Mouse (Mus musculus) forebrain, embryonic 10.5 days (tissue): ENCODE measurements around the gene Csnk1e. TPM values are rescaled to one million over a fixed set of nuclear protein-coding genes. Genes with fewer than 3 reads are reported as not detected.
A peak's percentile ranks its signal among the peaks of the same experiment; 100 is the strongest.

Experiments
- DNase-seq: peaks from one replicate; pipeline ENCODE4 v3.0.0-alpha.2; 2017; ENCODE audit warnings: low spot score; ENCODE audit errors: extremely low spot score
- H3K27ac ChIP-seq: fragments of 300-500 bp; sonication (generic); 2 replicates; pipeline ENCODE4 v1.5.1; 2016; ENCODE audit warnings: mild to moderate bottlenecking
- H3K27me3 ChIP-seq: fragments of 300-500 bp; sonication (generic); 2 replicates; pipeline ENCODE4 v1.6.1; 2016; ENCODE audit warnings: mild to moderate bottlenecking; ENCODE audit not compliant: poor library complexity, severe bottlenecking
- H3K36me3 ChIP-seq: fragments of 300-500 bp; sonication (generic); replicated peaks from 2 replicates; pipeline ENCODE4 v1.6.1; 2016; ENCODE audit warnings: mild to moderate bottlenecking, moderate library complexity
- H3K4me1 ChIP-seq: fragments of 300-500 bp; sonication (generic); 2 replicates; pipeline ENCODE4 v1.6.1; 2016
- H3K4me3 ChIP-seq: fragments of 300-500 bp; sonication (generic); 2 replicates; pipeline ENCODE4 v1.5.1; 2016; ENCODE audit warnings: mild to moderate bottlenecking, moderate library complexity
- H3K9me3 ChIP-seq: fragments of 300-500 bp; sonication (generic); 2 replicates; pipeline ENCODE4 v1.6.1; 2016; ENCODE audit warnings: mild to moderate bottlenecking, moderate library complexity
- WGBS: fragments of 180-500 bp; shearing (Covaris S2); methylation state at CpG from one replicate; pipeline ENCODE4 v1.1.7; 2016; 5-methylcytosine and 5-hydroxymethylcytosine counted together
- polyA plus RNA-seq: library from polyadenylated mRNA; unstranded; fragments of >200 nt; fragmentation: Nextera tagmentation; extraction: Ambion mirVana; gene quantifications from 2 replicates; pipeline ENCODE4 v1.2.1, GENCODE M21; 2016

Csnk1e gene
- polyA plus RNA-seq: 117 and 123 TPM in 2 replicates

DNA sequence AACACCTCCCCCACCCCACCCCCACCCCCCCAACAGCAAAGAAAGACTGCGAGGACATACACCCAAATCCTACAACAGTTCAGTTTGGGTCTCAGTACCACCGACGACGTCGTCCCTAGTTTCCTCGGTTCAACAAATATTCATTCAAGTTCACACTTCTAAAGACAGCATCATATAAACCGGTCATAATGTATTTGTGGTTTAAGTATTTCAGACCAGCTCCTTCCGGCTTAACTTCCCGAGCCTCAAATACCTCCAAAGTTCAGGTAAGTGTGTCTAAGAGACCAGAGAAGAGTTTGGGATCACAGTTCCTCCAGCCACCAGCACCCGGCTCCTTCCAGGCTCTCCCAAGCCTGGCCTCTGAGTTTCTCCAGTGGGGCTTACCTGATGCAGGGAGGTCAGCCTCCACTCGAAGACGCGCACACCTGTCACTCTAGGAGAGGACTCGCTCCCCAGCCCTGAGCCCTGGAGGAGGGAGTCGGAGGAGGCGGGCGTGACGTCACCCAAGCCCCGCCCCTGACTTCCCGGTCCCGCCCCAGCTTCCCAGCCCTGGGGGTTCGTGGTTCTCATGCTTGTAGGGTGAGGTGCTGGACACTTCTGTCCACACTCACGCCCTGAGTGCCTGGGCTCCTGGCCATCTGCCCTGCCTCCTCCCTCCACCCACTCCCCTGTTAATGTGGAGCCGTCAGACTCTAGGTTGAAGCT lies at the start of gene Csnk1e:
Gene Csnk1e (minus strand): TSS at position 461 of the 705 bp plus-strand sequence.
- peak; percentile 68 for DNase-seq
- peaks cover 20% of the 10 kb centered on the region for H3K4me1 ChIP-seq
- no peaks in the 10 kb centered on the region for H3K9me3 ChIP-seq
- peaks cover 23% of the 10 kb centered on the region for H3K27me3 ChIP-seq
- peak within 1 kb of the TSS; percentile 51 for H3K4me3 ChIP-seq
- 3% methylated on average over 24 of the region's 24 CpGs for WGBS
- H3K27ac ChIP-seq: peak within 1 kb of the TSS; percentile 68
- H3K36me3 ChIP-seq: no peaks in the 10 kb centered on the region

DNA sequence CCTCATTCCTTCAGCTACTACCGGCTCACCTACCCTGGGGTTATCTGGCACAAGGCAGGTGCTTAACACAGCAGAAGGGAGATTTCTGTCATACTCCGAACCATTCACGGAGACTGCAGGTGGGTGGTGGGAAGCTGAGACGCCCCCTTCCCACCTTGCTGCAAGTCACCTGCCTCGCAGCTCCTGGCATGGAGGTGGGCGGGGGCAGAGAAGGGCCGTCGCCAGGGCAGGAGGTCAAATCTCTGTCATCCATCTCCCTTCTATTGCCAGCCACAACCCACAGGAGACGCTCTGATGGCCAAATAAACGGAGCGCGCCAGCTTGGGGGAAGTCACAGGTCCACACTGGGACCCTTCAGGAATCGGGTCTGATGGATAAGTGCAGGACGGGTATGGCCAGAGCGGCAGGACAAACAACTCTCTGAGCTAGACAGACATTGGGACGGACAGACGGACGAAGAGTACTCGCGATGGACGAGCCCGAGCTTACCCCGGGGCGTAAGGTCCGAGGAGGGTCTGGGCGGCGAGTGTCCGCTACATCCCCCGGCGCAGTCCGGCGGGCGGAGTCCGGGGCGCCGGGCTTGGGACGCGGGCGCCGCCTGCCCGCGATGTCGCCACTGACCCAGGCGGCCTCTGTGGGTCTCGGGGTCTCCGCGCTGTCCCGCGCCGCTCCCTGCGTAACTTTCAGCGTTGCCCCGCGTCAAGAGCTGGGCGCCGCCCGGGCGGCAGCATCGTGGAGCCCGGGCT lies 49.5 kb upstream of the Csnk1e start, which contains the start of gene Kcnj4:
Gene Kcnj4 (minus strand): TSS at position 535 of the 746 bp plus-strand sequence.
- H3K4me3 ChIP-seq: peak within 1 kb of the TSS; percentile 69
- 1% methylated on average over 59 of the region's 60 CpGs for WGBS
- no peaks in the 10 kb centered on the region for H3K36me3 ChIP-seq
- H3K4me1 ChIP-seq: peaks cover 44% of the 10 kb centered on the region
- H3K27me3 ChIP-seq: peaks cover 100% of the 10 kb centered on the region
- DNase-seq: peak; percentile 40
- H3K27ac ChIP-seq: peak within 1 kb of the TSS; percentile 79
- no peaks in the 10 kb centered on the region for H3K9me3 ChIP-seq

DNA sequence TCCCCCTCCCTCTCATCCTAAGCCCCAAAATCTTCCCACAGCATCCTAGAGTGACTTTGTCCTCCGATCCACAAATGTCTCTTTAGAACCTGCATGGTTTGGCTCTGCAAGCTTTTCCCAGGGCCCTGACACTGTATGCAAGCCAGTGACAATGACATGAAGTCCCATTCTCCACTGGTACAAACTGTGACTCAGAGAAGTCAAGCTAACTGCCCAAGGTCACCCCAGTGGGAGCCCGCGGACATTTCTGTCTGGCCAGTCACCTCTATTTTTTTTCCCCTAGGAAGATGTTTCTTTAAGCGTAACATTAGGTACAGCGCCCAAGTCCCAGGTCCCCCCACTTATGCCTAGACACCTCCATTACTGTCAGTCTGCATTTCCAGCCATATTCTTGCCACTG lies 48.1 kb upstream of the Csnk1e start:
- Histone ChIP-seq H3K27ac (no peak overlapping the region), H3K9me3 (no peaks in the 10 kb centered on the region), H3K4me1 (peaks cover 52% of the 10 kb centered on the region), H3K36me3 (no peaks in the 10 kb centered on the region), H3K4me3 (no peak overlapping the region), H3K27me3 (peaks cover 100% of the 10 kb centered on the region)
- no peak for DNase-seq
- 69% methylated on average over 5 of the region's 5 CpGs for WGBS

DNA sequence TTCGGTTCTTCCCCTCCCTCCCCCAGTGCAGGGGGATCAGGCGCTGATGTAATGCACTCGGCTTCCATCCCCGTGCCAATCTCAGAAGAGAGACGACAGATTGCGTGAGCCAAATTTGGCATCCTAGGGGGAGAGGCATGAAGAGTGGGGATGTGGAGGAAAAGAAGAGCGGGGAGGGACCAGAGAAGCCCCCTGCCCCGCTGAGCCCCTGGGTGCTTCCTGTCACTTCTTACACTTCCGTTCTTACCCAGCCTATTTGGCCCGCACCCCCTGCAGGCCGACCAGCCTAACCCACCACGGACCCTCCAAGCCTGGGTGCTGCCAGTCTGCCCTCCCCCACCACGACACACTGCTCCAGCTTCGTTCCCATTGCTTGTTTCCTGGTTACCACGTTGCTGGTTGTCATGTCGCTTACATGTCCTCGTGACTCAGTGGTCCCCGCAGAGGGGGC lies 47.5 kb upstream of the Csnk1e start:
- no peak overlapping the region for H3K4me3 ChIP-seq
- no peak for DNase-seq
- H3K27me3 ChIP-seq: peaks cover 100% of the 10 kb centered on the region
- no peaks in the 10 kb centered on the region for H3K9me3 ChIP-seq
- WGBS: 21% methylated on average over 18 of the region's 18 CpGs
- H3K4me1 ChIP-seq: peaks cover 51% of the 10 kb centered on the region
- H3K27ac ChIP-seq: no peak overlapping the region
- H3K36me3 ChIP-seq: no peaks in the 10 kb centered on the region

DNA sequence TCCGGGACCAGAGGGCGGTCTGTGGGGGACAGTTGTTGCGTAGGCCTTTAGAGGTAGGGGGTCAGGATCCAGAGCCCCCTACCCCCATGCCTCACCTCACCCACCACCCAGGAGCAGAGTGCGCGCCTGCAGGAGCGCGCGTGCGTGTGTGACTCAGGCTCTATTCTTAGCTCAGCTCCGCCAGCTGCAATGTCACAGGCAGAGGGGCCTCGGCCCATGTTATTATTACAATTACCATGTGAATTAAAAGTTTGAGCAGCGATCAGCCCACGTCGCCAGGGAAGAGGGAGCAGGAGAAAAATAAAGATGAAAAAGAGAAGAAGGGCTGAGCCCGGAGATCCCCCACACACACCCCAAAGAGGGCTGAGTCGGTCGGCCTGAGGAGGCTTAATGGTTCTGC lies 44.7 kb upstream of the Csnk1e start:
- Histone ChIP-seq H3K27me3 (peaks cover 82% of the 10 kb centered on the region), H3K27ac (no peak overlapping the region), H3K4me1 (peaks cover 27% of the 10 kb centered on the region), H3K4me3 (no peak overlapping the region), H3K36me3 (no peaks in the 10 kb centered on the region), H3K9me3 (no peaks in the 10 kb centered on the region)
- no peak for DNase-seq
- WGBS: 89% methylated on average over 17 of the region's 17 CpGs

DNA sequence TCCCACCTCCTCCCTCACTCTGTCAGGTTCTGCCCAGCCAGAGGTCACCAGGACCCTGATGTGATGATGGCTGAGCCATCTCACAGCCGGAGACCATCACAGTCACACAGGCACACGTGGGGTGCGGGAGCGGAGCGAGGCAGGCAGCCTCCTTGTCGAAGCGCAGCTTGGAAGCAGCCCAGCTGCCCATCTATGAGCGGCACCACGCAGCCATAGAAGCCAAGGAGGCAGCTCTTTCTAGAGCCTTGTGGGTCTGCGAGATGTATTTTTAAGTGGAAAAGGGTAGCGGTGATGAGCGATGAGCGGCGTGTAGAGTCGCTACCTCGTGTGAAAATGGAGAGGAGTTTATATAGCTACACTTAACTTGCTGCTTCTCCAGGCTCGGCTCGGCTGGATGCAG lies 38.2 kb upstream of the Csnk1e start:
- Histone ChIP-seq H3K4me3 (no peak overlapping the region), H3K27me3 (peaks cover 61% of the 10 kb centered on the region), H3K36me3 (no peaks in the 10 kb centered on the region), H3K27ac (no peak overlapping the region), H3K4me1 (peaks cover 3% of the 10 kb centered on the region; the same call in 1 of the 2 replicates), H3K9me3 (no peaks in the 10 kb centered on the region)
- 67% methylated on average over 18 of the region's 18 CpGs for WGBS
- DNase-seq: no peak

DNA sequence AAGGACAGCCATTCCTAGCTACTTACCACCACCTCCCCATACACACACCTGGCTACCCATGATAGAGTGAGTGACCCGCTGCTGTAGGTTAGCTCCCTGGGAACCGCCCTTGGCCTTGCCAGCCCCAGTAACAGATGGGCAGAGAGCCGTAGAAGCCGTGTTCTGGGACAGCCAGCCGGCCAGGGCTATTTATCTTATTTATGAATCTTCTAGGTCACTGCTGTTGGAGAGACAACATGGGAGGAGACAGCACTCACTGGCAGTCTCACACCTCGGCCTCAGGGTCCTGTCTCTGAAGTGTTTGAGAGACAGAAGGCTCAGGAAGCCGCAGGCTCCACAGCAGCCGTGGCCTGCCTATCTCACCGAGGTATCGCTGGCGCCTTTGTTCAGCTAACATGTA lies 34.1 kb upstream of the Csnk1e start:
- H3K36me3 ChIP-seq: no peaks in the 10 kb centered on the region
- H3K4me3 ChIP-seq: no peak overlapping the region
- no peaks in the 10 kb centered on the region for H3K9me3 ChIP-seq
- no peak for DNase-seq
- H3K27me3 ChIP-seq: peaks cover 41% of the 10 kb centered on the region
- WGBS: 85% methylated on average over 11 of the region's 11 CpGs
- no peak overlapping the region for H3K27ac ChIP-seq
- H3K4me1 ChIP-seq: peaks cover 3% of the 10 kb centered on the region; the same call in 1 of the 2 replicates

DNA sequence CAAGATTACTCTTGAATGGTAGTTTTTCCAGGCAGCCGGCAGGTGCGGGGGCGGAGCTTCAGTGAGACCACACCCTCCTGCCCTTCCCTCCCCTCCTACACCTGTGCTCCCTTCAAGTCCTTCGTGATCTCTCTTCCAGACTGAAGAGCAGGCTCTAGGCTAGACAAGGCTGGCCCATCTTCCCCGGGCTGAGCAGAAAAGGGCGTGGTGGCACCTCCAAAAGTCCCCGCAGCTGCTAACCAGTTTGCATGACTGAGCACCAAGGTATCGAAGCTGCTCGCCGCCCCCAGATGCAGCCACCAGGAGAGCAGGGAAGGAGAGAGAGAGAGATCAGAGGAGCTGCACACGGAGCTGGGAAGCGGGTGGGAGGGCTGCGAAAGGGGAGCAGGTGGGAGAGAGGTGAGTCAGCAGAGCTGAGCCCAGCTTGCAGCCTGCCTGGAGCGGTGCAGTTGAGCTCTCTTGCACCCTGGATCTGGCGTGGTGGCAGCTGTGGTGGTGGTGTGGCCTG lies 25.9 kb upstream of the Csnk1e start:
- Histone ChIP-seq H3K4me1 (peaks cover 17% of the 10 kb centered on the region), H3K4me3 (no peak overlapping the region), H3K27me3 (peaks cover 48% of the 10 kb centered on the region), H3K36me3 (no peaks in the 10 kb centered on the region), H3K9me3 (no peaks in the 10 kb centered on the region), H3K27ac (no peak overlapping the region)
- 11% methylated on average over 15 of the region's 15 CpGs for WGBS
- DNase-seq: no peak

DNA sequence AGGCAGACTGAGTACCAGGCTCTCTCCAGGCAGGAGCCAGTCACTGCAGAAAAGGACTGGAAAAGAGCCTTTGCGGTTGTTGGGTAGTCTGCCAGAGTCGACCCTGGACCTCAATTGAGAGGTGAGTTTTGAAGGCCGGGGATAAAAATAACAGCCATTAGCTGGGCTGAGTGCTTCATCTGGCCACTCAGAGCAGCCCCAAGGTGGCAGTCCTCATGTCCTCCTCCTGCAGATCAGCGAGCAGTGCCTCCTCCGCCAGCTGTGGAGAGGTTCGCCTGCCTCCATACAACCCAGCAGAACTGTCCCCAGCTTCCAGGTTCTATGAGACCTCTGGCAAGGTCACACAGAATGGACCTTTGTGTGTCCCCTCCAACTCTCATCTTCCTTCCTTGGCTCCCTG lies 21.9 kb upstream of the Csnk1e start:
- H3K27me3 ChIP-seq: peaks cover 40% of the 10 kb centered on the region
- peaks cover 2% of the 10 kb centered on the region; the same call in 1 of the 2 replicates for H3K9me3 ChIP-seq
- 70% methylated on average over 6 of the region's 6 CpGs for WGBS
- no peak overlapping the region for H3K27ac ChIP-seq
- H3K36me3 ChIP-seq: no peaks in the 10 kb centered on the region
- H3K4me3 ChIP-seq: no peak overlapping the region
- no peak for DNase-seq
- H3K4me1 ChIP-seq: peaks cover 17% of the 10 kb centered on the region

DNA sequence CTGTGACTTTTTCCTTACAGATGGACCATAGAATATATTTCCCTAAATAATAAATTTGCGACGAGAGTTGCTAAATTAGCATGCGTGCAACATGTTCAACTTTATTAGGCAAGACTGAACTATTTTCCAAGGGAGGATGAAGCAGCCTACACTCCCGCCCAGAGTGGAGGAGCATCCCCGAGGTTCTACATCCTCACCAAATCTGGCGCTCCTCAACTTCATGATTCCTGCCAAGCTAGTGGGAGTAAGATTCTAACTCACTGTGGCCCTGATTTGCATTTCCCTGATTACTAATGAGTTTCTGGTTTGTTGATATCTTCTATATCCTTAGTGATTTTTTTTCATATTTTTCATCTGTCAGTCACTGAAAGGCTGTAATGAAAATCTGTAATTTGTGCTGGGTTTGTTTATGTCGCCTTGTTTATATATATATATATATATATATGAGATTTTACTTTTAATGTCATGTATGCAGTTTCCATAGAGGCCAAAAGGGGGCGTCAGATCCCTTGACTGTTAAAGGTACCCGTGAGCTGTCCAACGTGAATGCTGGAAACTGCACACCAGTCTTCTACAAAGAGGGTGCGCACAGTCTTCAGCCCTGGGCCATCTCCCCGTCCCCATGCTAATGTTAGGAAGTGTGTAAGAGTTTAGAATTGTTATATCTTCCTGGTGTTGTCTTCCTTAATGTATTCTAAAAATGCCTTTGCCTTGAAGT lies 18.4 kb upstream of the Csnk1e start:
- H3K36me3 ChIP-seq: no peaks in the 10 kb centered on the region
- peaks cover 11% of the 10 kb centered on the region for H3K4me1 ChIP-seq
- no peak overlapping the region for H3K4me3 ChIP-seq
- H3K9me3 ChIP-seq: peaks cover 2% of the 10 kb centered on the region; the same call in 1 of the 2 replicates
- peaks cover 5% of the 10 kb centered on the region; the same call in 1 of the 2 replicates for H3K27me3 ChIP-seq
- no peak for DNase-seq
- 56% methylated on average over 12 of the region's 12 CpGs for WGBS
- H3K27ac ChIP-seq: no peak overlapping the region

DNA sequence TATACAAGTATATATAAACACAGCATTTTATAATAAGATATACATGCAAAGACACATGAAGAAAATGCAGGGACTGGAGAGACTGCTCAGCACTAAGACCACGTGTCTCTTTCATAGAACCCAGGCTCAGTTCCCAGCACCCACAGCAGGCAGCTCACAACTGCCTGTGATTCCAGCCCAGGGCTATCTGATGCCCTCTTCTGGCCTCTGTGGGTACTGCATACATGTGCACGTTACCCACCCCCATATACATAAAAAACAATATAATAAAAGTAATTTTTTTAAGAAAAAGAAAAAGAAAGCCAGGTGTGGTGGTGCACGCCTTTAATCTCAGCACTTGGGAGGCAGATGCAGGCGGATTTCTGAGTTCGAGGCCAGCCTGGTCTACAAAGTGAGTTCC lies 17.7 kb upstream of the Csnk1e start:
- no peak overlapping the region for H3K27ac ChIP-seq
- peaks cover 8% of the 10 kb centered on the region for H3K4me1 ChIP-seq
- H3K27me3 ChIP-seq: peaks cover 3% of the 10 kb centered on the region
- DNase-seq: no peak
- H3K9me3 ChIP-seq: peaks cover 2% of the 10 kb centered on the region; the same call in 1 of the 2 replicates
- no peaks in the 10 kb centered on the region for H3K36me3 ChIP-seq
- no peak overlapping the region for H3K4me3 ChIP-seq
- 79% methylated on average over 5 of the region's 5 CpGs for WGBS

DNA sequence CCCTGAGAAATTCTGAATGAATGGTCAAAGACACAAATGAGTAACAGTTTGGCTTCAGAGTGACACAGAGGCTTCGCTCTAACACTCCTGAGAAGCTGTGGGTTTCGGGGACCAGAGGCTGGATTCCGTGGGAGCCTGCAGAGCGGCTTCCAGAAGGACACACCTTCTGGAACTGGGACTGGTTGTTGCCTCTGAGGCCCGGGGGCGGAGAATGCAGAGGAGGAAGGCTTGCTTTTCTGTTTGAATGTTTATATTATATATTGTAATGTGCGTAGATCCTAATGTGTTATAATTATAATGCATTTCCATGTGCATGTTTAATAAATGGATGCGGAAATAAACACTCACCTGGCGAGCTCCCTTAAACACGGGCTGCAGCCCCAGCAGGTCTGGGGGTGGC lies 15.7 kb upstream of the Csnk1e start:
- H3K36me3 ChIP-seq: no peaks in the 10 kb centered on the region
- peaks cover 2% of the 10 kb centered on the region; the same call in 1 of the 2 replicates for H3K9me3 ChIP-seq
- no peak for DNase-seq
- 58% methylated on average over 10 of the region's 10 CpGs for WGBS
- no peak overlapping the region for H3K27ac ChIP-seq
- H3K27me3 ChIP-seq: peaks cover 14% of the 10 kb centered on the region
- peak overlapping the region; percentile 42 for H3K4me3 ChIP-seq
- H3K4me1 ChIP-seq: peaks cover 15% of the 10 kb centered on the region
